Mouse (Mus musculus): ENCODE measurements around the gene Zfp263. TPM values are rescaled to one million over a fixed set of nuclear protein-coding genes. Genes with fewer than 3 reads are reported as not detected.
A peak's percentile ranks its signal among the peaks of the same experiment; 100 is the strongest.

The Zfp263 gene
- 10 to 100 TPM; 17.5 to 20.7 TPM for total RNA-seq (2021)

DNA sequence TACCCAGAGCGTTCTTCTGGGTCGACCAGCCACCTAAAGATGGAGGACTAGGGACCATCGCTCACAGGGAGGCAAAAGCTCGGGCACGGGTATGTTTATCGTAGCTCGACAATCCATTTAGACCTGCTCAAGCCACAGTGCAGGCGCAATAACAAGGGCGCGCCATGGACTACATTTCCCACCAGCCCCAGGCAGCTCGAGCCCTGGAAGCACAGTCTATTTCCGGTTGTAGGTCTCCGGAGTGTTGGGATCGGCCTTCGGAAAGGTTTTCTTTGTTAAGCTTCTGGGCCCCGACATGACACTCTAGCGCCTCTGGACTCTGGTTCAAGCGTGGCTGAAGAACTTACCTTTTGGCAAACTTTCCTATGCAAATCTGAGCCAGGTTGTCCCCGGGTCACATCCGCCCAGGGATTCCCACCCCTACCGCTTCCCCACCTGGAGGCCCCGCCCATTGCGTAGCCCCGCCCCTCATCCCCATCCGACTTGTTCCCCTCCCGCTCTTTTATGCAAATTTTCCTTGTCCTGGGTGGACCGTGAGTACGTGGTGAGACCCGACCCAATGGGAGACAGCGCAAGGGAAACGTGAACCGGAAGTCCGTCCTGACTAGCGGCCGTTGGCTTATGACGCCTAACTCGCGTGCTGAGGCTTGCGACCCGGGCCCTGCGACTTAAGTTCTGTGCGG lies at the start of gene Zfp263:
Gene Zfp263 (plus strand): TSS at position 591 of the 683 bp plus-strand sequence.
- peak; percentile 73 to 87 for DNase-seq (ENCODE audit: extremely low spot score in 1 of 2, low spot score in 1 of 2)

DNA sequence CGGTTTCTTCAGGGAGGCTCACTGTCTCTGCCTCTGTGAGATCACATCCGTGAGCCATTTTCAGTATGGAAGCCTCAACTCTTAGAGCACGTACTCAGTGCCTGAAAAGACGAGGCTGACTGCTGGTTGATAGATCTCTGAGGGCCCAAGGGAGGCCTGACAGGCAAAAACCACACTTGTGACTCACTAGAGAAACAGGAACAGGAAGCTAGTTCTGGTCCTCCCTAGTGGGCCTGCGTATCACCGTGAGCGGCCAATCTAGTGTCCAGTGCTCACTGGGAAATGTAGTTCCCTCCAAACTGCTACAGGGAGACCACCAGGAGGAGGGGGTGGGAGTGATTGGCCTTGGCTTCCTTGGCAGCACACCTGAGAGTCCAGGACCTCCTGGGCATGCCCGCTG lies 44.6 kb upstream of the Zfp263 start:
- no peak for DNase-seq (ENCODE audit: extremely low spot score in 1 of 2, low spot score in 1 of 2)

DNA sequence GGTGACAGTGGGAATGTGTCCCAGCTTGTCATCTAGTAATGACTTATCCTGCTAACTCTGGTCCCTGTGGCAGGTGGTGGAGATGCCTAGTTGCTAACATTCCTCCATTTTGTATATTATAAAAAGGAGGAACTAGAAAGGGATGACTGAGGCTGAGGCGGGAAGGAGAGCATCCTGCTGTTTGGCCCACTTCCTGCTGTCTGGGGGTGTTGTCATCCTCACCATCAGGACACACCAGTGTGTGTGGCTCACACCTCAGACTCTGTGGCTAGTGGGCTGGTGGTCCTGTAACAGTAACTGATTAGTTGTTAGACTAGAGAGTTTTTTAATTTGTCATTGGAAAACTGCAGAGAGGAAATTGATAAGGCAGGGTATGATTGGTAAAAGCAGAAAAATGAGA lies 43.0 kb upstream of the Zfp263 start:
- DNase-seq (ENCODE audit: extremely low spot score in 1 of 2, low spot score in 1 of 2), result no peak

DNA sequence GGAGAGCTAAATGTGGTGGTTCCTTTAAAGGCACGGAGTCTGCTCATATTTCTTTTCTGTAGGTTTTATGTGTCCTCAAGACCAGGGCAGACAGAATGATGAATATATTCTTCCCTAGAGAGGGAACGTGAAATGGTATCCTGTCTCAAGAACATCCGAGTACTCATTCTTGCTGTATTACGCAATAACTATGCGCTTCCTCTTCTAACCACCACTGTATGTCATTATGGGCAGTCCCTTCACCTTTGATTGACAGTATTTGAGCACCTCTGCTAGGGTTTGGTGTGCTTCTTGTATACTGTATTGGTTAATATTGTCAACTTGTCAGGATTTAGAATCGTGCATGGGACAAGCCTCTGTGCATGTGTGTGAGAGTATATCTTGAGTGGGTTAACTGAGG lies 37.2 kb upstream of the Zfp263 start:
- no peak for DNase-seq (ENCODE audit: extremely low spot score in 1 of 2, low spot score in 1 of 2)

DNA sequence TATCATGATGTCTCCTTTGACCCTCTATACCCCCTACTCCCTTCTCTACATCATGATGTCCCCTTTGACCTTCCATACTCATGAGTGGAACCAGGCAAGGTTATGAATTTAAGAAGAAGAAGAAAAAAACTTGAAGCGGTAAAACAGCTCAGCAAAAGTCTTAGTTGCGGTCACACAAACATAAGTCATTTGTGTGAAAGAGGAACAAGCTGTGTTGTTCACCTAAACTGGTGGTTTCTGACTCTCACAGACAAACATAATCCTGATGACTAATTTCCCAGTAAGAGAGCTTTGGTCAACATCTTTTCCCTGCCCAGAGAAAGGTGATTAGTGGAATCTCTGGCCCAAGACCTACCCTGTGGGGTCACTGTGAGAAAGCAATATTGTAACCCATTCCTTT lies 29.2 kb upstream of the Zfp263 start:
- no peak for DNase-seq (ENCODE audit: extremely low spot score in 1 of 2, low spot score in 1 of 2)

DNA sequence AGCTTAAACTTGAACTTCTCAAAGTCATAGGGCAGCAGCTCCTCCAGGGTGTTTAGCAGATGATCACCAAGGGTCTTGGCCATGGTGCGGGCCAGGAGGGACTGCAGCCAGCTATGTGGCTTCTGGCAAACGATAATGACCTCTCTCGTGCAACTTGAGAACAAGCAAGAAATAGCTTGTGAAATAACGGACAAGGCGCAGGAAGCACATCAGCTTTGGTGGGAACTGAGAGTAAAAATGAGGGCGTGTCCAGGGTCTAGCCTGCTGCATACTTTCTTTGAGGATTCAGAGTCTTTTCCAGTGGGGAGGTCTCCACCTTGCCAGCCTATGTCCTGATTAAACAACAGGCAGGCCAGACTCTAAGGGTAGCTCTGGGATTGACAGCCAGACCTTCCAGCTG lies 25.9 kb upstream of the Zfp263 start, which contains the start of gene Mefv:
Gene Mefv (minus strand): TSS at position 118 of the 400 bp plus-strand sequence.
- DNase-seq (ENCODE audit: extremely low spot score in 1 of 2, low spot score in 1 of 2), result no peak

DNA sequence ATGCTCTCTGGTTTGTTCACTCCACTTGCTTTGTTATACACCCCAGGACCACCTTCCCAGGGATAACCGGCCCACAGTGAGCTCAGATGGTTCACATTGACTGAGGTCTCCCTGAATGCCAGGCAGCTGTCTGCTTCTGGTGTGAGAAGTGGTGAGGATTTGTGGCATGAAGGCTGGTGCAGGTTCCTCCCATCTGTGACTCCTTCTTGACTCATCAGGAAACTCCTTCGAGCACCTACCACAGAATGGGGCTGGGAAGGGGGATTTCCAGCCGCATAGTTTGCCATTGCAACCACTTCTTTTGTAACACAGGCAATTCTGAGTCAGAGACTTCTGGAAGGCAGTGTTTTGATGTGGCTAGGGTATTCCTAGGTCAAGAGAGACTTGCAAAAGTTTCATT lies 20.7 kb upstream of the Zfp263 start:
- no peak for DNase-seq (ENCODE audit: extremely low spot score in 1 of 2, low spot score in 1 of 2)

DNA sequence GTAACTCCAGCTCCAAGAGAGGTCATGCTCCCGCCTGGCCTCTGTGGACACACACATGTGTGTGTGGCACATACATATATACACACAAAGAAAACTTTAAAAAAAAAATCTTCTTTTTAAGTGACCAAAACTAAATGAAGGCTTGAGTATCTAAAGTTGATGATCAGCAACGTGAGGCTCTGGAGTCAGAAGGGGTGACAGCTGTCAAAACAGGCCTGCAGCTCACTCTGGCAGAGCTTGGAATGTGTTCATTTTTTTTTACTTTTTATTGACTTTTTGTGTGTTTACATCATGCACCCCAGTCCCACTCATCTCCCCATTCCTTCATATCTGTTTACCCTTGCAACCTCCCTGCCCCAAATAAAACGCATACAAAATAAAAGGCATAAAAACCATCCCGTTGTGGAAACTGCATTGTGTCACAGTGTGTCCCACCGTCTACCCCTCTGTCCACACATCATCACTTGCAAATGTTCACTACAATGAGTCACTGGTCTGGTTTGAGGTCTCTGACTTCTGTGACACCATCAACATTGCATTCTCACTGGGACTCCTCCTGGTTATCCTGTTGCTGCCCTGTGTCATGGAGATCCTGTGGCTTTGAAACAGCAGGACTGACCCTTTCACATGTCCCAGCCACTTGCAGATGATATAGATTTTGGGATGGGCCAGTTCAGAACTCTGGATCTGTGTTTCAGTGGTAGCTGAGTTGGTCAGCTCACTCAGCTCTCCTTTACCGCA lies 15.7 kb upstream of the Zfp263 start:
- no peak for DNase-seq (ENCODE audit: extremely low spot score in 1 of 2, low spot score in 1 of 2)

DNA sequence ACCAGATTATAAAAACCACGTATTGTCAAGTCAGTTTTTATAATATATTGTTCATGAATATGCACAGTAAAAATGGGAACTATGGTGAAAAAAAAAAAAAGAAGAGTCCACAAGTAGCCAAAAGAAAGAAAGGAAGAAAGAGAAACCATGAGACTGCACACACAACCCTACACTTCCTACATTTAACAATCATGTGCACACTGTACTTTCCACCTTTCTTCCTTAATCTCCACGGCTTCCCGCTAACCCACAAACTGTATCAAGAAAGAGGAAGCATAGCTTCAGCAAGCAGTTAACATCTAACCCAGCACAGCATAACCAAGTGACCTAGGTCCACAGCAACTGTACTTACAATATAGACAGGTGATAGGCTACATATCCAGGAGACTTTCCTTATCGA lies 11.3 kb upstream of the Zfp263 start:
- no peak for DNase-seq (ENCODE audit: extremely low spot score in 1 of 2, low spot score in 1 of 2)

DNA sequence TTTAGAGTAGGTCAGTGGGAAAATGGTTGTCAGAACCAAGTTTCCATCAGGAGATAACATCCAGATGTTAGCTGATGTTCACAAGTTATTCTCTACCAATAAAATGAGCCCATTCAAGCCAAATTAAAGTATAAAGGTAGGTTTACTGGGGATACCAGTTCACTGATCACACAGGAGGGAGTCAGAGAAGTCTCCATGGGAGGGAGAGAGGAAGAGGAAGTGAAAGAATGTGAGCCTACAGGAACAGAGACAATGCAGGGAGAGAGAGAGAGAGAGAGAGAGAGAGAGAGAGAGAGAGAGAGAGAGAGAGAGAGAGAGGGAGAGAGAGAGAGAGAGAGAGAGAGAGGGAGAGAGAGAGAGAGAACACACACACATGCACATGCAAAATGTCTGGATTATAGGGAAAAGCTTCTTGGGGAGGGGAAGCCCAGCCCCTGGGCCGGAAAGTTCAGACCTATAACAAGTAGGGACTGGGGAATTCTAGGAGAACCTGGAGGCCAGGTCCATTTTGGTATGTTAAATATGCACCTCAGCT lies 10.6 kb upstream of the Zfp263 start:
- no peak for DNase-seq (ENCODE audit: extremely low spot score in 1 of 2, low spot score in 1 of 2)

DNA sequence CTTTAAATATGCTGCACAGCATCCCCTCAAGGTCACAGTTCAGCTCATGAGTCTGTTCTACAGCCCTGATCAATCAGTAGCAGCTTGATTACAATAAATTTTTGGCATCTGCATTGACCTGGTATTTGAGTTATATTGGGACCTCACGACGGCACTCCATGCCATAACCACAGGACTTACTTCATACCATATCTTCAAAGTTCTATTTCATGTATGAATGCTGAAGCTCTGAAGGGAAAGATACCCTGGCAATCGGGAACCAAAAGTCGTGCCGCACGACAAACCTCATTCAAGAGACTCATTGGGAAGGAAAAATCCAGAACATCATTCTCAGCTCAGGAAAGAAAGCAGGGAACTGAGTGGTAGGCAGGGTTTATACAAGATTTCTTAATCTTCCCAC lies 1.4 kb upstream of the Zfp263 start:
- DNase-seq (ENCODE audit: extremely low spot score in 1 of 2, low spot score in 1 of 2), result no peak

DNA sequence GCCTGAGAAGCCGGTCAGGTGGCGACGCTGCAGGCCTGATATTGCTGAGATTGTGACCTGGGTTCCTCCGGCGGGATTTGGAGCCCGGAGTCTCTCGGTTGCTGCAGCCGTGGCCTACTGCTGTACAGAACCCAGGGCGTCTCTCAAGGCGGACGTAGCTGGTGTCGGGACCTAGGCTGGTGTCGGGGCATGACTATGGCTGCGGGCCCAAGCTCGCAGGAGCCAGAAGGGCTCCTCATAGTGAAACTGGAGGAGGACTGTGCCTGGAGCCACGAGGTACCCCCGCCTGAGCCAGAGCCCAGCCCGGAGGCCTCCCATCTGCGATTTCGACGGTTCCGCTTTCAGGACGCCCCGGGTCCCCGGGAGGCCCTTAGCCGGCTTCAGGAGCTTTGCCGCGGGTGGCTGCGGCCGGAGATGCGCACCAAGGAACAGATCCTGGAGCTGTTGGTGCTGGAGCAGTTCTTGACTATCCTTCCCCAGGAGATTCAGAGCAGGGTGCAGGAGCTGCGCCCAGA lies 350 bp downstream of the Zfp263 start:
- peak; percentile 11 to 18 for DNase-seq (ENCODE audit: extremely low spot score in 1 of 2, low spot score in 1 of 2)

DNA sequence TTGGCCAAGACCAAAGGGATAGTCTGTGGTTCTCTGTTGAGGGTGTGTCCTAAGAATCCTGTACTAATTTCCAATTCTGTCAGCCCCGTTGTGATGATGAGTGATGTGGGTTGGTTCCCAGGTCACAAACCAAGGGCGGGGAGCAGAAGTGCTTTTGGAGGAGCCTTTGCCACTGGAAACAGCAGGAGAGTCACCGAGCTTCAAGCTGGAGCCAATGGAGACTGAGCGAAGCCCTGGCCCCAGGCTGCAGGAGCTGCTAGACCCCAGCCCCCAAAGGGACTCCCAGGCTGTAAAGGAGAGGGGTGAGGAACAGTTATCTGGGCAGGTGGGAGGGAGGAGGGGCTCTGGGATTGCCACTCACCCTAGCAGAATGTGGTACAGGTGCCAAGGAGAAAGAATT lies 1.8 kb downstream of the Zfp263 start:
- no peak for DNase-seq (ENCODE audit: extremely low spot score in 1 of 2, low spot score in 1 of 2)

DNA sequence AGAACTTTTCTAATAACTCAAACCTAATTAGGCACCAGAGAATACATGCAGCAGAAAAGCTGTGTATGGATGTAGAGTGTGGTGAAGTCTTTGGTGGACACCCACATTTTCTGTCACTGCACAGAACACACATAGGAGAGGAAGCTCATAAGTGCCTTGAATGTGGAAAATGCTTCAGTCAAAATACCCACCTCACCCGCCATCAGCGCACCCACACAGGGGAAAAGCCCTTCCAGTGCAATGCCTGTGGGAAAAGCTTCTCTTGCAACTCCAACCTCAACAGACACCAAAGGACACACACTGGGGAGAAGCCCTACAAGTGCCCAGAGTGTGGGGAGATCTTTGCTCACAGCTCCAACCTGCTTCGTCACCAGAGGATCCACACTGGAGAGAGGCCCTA lies 5.1 kb downstream of the Zfp263 start:
- DNase-seq (ENCODE audit: extremely low spot score in 1 of 2, low spot score in 1 of 2), result no peak

DNA sequence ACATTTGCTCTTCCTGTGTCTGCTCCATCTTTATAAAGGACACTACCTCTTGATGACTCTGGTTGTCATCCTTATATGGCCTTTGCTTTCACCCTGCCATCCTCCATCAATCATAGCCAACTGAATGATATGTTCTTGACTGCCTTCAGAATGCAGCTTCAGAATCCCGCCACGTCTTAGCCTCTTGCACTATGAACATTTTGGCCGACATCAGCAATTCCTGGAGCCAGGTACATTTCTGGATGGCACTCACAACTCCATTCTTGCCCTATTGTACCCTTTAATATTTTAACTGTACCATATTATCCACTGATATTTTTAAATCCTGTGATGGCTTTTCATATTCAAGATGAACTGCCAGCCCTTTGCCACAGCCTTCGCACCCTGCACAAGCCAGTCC lies 27.7 kb downstream of the Zfp263 start:
- no peak for DNase-seq (ENCODE audit: extremely low spot score in 1 of 2, low spot score in 1 of 2)

DNA sequence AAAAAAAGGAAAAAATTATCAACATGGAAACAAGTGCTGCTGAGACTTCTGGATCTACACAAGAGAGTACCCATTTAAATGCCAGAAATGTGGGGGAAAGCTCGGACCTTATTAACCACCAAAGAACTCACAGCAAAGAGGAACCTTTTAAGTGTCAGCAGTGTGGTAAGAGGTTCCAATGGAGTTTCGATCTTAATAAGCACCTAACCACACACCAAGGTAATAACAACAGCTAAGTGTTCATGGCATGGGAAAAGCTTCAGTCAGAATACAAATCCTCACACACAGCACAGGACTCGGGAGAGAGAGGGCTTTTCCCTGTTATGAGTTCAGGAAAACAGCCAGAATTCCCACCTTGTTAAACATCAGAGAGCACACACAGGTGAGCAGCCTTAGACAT lies 32.5 kb downstream of the Zfp263 start:
- DNase-seq (ENCODE audit: extremely low spot score in 1 of 2, low spot score in 1 of 2), result no peak

DNA sequence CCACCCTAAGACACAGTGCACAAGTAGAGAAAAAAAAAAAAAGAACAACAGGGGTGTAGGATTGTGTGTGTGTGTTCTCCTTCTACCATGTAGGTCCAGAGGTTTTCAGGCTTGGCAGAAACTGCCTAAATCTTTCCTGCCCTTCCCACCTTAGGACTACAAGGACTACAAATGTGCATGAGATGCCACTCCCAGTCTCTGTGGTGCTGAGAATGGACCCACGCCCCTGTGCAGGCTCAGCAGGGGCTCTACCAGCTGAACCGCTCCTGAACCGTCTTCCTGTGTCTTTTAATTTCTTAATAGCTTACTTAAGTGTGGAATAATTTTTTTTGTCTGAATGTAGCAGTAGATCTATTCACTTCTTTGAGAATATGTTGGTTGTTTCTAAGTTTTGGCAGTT lies 34.1 kb downstream of the Zfp263 start:
- no peak for DNase-seq (ENCODE audit: extremely low spot score in 1 of 2, low spot score in 1 of 2)

DNA sequence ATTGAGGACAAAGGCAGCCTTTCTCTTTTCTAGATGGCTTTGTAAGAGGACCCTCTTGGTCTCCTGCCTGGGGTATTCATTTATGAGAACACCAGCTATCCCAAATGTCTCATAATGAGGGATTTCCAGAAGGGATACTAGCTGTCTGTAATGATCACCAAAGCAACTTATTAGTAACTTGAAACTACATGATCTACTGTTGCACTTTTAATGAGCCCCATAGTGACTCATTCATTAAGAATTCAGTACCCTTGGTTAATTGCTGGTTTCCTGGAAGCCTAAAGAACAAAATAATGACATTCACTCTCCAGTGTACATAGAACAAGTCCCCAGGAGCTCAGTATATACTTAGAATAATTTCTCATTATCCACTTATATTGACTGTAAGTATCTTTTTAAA lies 37.3 kb downstream of the Zfp263 start:
- DNase-seq (ENCODE audit: extremely low spot score in 1 of 2, low spot score in 1 of 2), result no peak

DNA sequence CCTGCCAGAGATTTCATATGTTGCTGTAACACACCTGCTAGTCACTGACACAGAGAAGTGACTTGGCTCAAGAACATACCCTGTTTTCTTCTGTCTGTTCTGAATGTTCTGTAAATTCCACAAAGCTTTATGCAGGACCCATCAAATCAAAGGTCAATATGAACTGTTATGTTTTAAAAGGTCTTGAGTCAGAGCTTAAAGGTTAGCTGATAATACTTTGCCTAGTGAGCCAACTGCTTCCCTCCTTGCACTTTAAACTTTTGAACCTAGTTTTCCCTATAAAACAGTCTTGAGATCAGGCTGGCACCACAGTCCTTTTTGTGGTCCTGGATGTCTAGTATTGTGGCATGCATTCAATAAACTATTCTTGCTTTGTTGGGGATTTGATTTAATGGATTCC lies 44.5 kb downstream of the Zfp263 start:
- DNase-seq (ENCODE audit: extremely low spot score in 1 of 2, low spot score in 1 of 2), result no peak

Measured in layer of hippocampus, postnatal 25 days (tissue).